Mouse (Mus musculus): Measurements from ENCODE around the gene Kalrn. TPM values are rescaled to one million over a fixed set of nuclear protein-coding genes. Genes with fewer than 3 reads are reported as not detected.

Gene Kalrn
- total and polyA plus RNA-seq, 2 experiments from 2014 or later, result 19.4 to 44.5 TPM

GRCm38 (mm10) chr16:33946021-33946420 is 627.3 kb downstream of the Kalrn start:
- H3K9ac ChIP-seq (replicated peaks; ENCODE audit: low read depth, low read length), result no peak overlapping the region

GRCm38 (mm10) chr16:33944772-33945171 is 628.6 kb downstream of the Kalrn start:
- no peak for TF ChIP-seq CTCF (IDR thresholded peaks at IDR 0.05; ENCODE audit: low read depth)
- no peak for TF ChIP-seq EP300 (IDR thresholded peaks at IDR 0.05; ENCODE audit: low read depth)
- Histone ChIP-seq H3K4me1 (ENCODE audit: control insufficient read depth, insufficient read depth) (peaks cover 52% of the 10 kb centered on the region), H3K9me3 (replicated peaks; ENCODE audit: control insufficient read depth, low read length) (no peaks in the 10 kb centered on the region), H3K4me3 (ENCODE audit: low read depth, low read length) (no peak overlapping the region), H3K36me3 (replicated peaks; ENCODE audit: control insufficient read depth, insufficient read depth, low read length) (peaks cover 23% of the 10 kb centered on the region), H3K27me3 (ENCODE audit: control insufficient read depth, insufficient read depth, low read length) (no peaks in the 10 kb centered on the region), H3K9ac (replicated peaks; ENCODE audit: low read depth, low read length) (no peak overlapping the region), H3K4me2 (ENCODE audit: low read depth, low read length) (no peak overlapping the region), H3K27ac (ENCODE audit: low read depth) (peak overlapping the region; percentile 47)
- DNase-seq (ENCODE audit: low spot score) (peak; percentile 20), ATAC-seq (ENCODE audit: insufficient read depth, low read depth) (no peak)
- WGBS, result 6% methylated on average over 6 of the region's 6 CpGs

More at GRCm38 (mm10) chr16:33946021-33946420, 627.3 kb downstream of the Kalrn start:
- no peak for ATAC-seq (ENCODE audit: insufficient read depth, low read depth)
- Histone ChIP-seq H3K9me3 (replicated peaks; ENCODE audit: control insufficient read depth, low read length) (no peaks in the 10 kb centered on the region), H3K27me3 (ENCODE audit: control insufficient read depth, insufficient read depth, low read length) (no peaks in the 10 kb centered on the region), H3K4me1 (ENCODE audit: control insufficient read depth, insufficient read depth) (peaks cover 40% of the 10 kb centered on the region), H3K27ac (ENCODE audit: low read depth) (no peak overlapping the region), H3K4me2 (ENCODE audit: low read depth, low read length) (no peak overlapping the region), H3K4me3 (ENCODE audit: low read depth, low read length) (no peak overlapping the region), H3K36me3 (replicated peaks; ENCODE audit: control insufficient read depth, insufficient read depth, low read length) (peaks cover 23% of the 10 kb centered on the region)
- DNase-seq (ENCODE audit: low spot score), result no peak
- 45% methylated on average over 7 of the region's 7 CpGs for WGBS
- TF ChIP-seq CTCF (IDR thresholded peaks at IDR 0.05; ENCODE audit: low read depth) (no peak), EP300 (IDR thresholded peaks at IDR 0.05; ENCODE audit: low read depth) (no peak)

- Histone ChIP-seq H3K4me2 (ENCODE audit: low read depth, low read length) (no peak overlapping the region), H3K9ac (replicated peaks; ENCODE audit: low read depth, low read length) (no peak overlapping the region), H3K27me3 (ENCODE audit: control insufficient read depth, insufficient read depth, low read length) (no peaks in the 10 kb centered on the region), H3K4me1 (ENCODE audit: control insufficient read depth, insufficient read depth) (peaks cover 59% of the 10 kb centered on the region), H3K9me3 (replicated peaks; ENCODE audit: control insufficient read depth, low read length) (no peaks in the 10 kb centered on the region), H3K4me3 (ENCODE audit: low read depth, low read length) (no peak overlapping the region), H3K36me3 (replicated peaks; ENCODE audit: control insufficient read depth, insufficient read depth, low read length) (peaks cover 19% of the 10 kb centered on the region), H3K27ac (ENCODE audit: low read depth) (no peak overlapping the region)
- ATAC-seq (ENCODE audit: insufficient read depth, low read depth), result no peak
- DNase-seq (ENCODE audit: low spot score), result no peak
- WGBS, result 64% methylated on average over 4 of the region's 4 CpGs
- TF ChIP-seq EP300 (IDR thresholded peaks at IDR 0.05; ENCODE audit: low read depth), result no peak
Observed at GRCm38 (mm10) chr16:33944126-33944525, 629.2 kb downstream of the Kalrn start.

- H3K4me3 ChIP-seq (ENCODE audit: low read depth, low read length), result no peak overlapping the region
- no peak overlapping the region for H3K27ac ChIP-seq (ENCODE audit: low read depth)
- DNase-seq (ENCODE audit: low spot score), result no peak
- H3K9ac ChIP-seq (replicated peaks; ENCODE audit: low read depth, low read length), result no peak overlapping the region
- TF ChIP-seq EP300 (IDR thresholded peaks at IDR 0.05; ENCODE audit: low read depth) (no peak), CTCF (IDR thresholded peaks at IDR 0.05; ENCODE audit: low read depth) (no peak)
- WGBS, result 96% methylated on average over 6 of the region's 6 CpGs
- ATAC-seq (ENCODE audit: insufficient read depth, low read depth), result no peak
- H3K27me3 ChIP-seq (ENCODE audit: control insufficient read depth, insufficient read depth, low read length), result no peaks in the 10 kb centered on the region
- H3K4me2 ChIP-seq (ENCODE audit: low read depth, low read length), result no peak overlapping the region
- no peaks in the 10 kb centered on the region for H3K9me3 ChIP-seq (replicated peaks; ENCODE audit: control insufficient read depth, low read length)
- H3K36me3 ChIP-seq (replicated peaks; ENCODE audit: control insufficient read depth, insufficient read depth, low read length), result peaks cover 12% of the 10 kb centered on the region
- H3K4me1 ChIP-seq (ENCODE audit: control insufficient read depth, insufficient read depth), result peaks cover 66% of the 10 kb centered on the region
Observed at GRCm38 (mm10) chr16:33943388-33943787, 629.9 kb downstream of the Kalrn start.

- no peak for ATAC-seq (ENCODE audit: insufficient read depth, low read depth)
- Histone ChIP-seq H3K4me2 (ENCODE audit: low read depth, low read length) (no peak overlapping the region), H3K4me3 (ENCODE audit: low read depth, low read length) (no peak overlapping the region), H3K27ac (ENCODE audit: low read depth) (peak overlapping the region; percentile 75), H3K36me3 (replicated peaks; ENCODE audit: control insufficient read depth, insufficient read depth, low read length) (peaks cover 1% of the 10 kb centered on the region; the same call in 1 of the 2 replicates), H3K4me1 (ENCODE audit: control insufficient read depth, insufficient read depth) (peaks cover 76% of the 10 kb centered on the region), H3K9ac (replicated peaks; ENCODE audit: low read depth, low read length) (no peak overlapping the region), H3K27me3 (ENCODE audit: control insufficient read depth, insufficient read depth, low read length) (no peaks in the 10 kb centered on the region), H3K9me3 (replicated peaks; ENCODE audit: control insufficient read depth, low read length) (no peaks in the 10 kb centered on the region)
- WGBS, result 43% methylated on average over 11 of the region's 11 CpGs
- TF ChIP-seq CTCF (IDR thresholded peaks at IDR 0.05; ENCODE audit: low read depth) (no peak), EP300 (IDR thresholded peaks at IDR 0.05; ENCODE audit: low read depth) (no peak)
- peak; percentile 13 for DNase-seq (ENCODE audit: low spot score)
Observed at GRCm38 (mm10) chr16:33942341-33942740, 631.0 kb downstream of the Kalrn start.

- 7% methylated on average over 11 of the region's 11 CpGs for WGBS
- TF ChIP-seq EP300 (IDR thresholded peaks at IDR 0.05; ENCODE audit: low read depth) (0 out of 2 replicates have a peak, but pooled peaks have one; percentile 57), CTCF (IDR thresholded peaks at IDR 0.05; ENCODE audit: low read depth) (no peak)
- DNase-seq (ENCODE audit: low spot score) (peak; percentile 81), ATAC-seq (ENCODE audit: insufficient read depth, low read depth) (peak; percentile 53)
- Histone ChIP-seq H3K4me3 (ENCODE audit: low read depth, low read length) (no peak overlapping the region), H3K9me3 (replicated peaks; ENCODE audit: control insufficient read depth, low read length) (no peaks in the 10 kb centered on the region), H3K9ac (replicated peaks; ENCODE audit: low read depth, low read length) (no peak overlapping the region), H3K27me3 (ENCODE audit: control insufficient read depth, insufficient read depth, low read length) (no peaks in the 10 kb centered on the region), H3K27ac (ENCODE audit: low read depth) (peak overlapping the region; percentile 75), H3K4me2 (ENCODE audit: low read depth, low read length) (0 out of 2 replicates have a peak overlapping the region, but pooled peaks have one; percentile 21), H3K36me3 (replicated peaks; ENCODE audit: control insufficient read depth, insufficient read depth, low read length) (no peaks in the 10 kb centered on the region), H3K4me1 (ENCODE audit: control insufficient read depth, insufficient read depth) (peaks cover 86% of the 10 kb centered on the region)
Observed at GRCm38 (mm10) chr16:33941271-33941781, 632.0 kb downstream of the Kalrn start.

Measured in heart, postnatal 0 days (tissue).